Mouse (Mus musculus) erythroblast, embryonic 14.5 days (primary cell): ENCODE results near the gene Fhad1. TPM values are rescaled to one million over a fixed set of nuclear protein-coding genes. Genes with fewer than 3 reads are reported as not detected.

Experiments used
- H3K27me3 ChIP-seq: 2 replicates; pipeline ENCODE4 v1.6.1; 2012; ENCODE audit warnings: inconsistent platforms; ENCODE audit not compliant: control insufficient read depth
- H3K36me3 ChIP-seq: 2 replicates; pipeline ENCODE4 v1.6.1; 2012; ENCODE audit warnings: mild to moderate bottlenecking, inconsistent platforms; ENCODE audit not compliant: control insufficient read depth
- H3K4me1 ChIP-seq: 2 replicates; pipeline ENCODE4 v1.6.1; 2012; ENCODE audit warnings: inconsistent platforms; ENCODE audit not compliant: control insufficient read depth
- H3K4me3 ChIP-seq: replicated peaks from 2 replicates; pipeline ENCODE3; 2012; ENCODE audit warnings: moderate library complexity, mild to moderate bottlenecking, inconsistent platforms
- H3K9me3 ChIP-seq: 2 replicates; pipeline ENCODE4 v1.6.1; 2012; ENCODE audit warnings: low read length, inconsistent platforms, mixed read lengths; ENCODE audit not compliant: control insufficient read depth
- GATA1 ChIP-seq: IDR thresholded peaks from 2 replicates; pipeline ENCODE4 v1.6.1; 2012; ENCODE audit warnings: low read length, inconsistent platforms, mixed read lengths
- TAL1 ChIP-seq: IDR thresholded peaks from 3 replicates; pipeline ENCODE4 v1.6.1; 2012; ENCODE audit warnings: low read length, inconsistent platforms, mixed read lengths
- polyA plus RNA-seq: library from polyadenylated mRNA; stranded (reverse); fragments of >175 nt; gene quantifications from 2 replicates; pipeline ENCODE4 v1.2.3, GENCODE M21; 2012

Fhad1 gene
- polyA plus RNA-seq, 1 experiment: not detected

- peaks cover 6% of the 10 kb centered on the region for H3K4me1 ChIP-seq
- H3K27me3 ChIP-seq: no peaks in the 10 kb centered on the region; the same call in 1 of the 2 replicates
- no peak for TF ChIP-seq GATA1
- TF ChIP-seq TAL1: no peak
- no peaks in the 10 kb centered on the region for H3K36me3 ChIP-seq
- no peaks in the 10 kb centered on the region for H3K9me3 ChIP-seq
- H3K4me3 ChIP-seq: no peak overlapping the region
Measured at GRCm38 (mm10) chr4:141893157-141893784, 121.6 kb downstream of the Fhad1 start.

- H3K9me3 ChIP-seq: no peaks in the 10 kb centered on the region
- peaks cover 11% of the 10 kb centered on the region for H3K27me3 ChIP-seq
- H3K36me3 ChIP-seq: no peaks in the 10 kb centered on the region
- TF ChIP-seq GATA1 (no peak), TAL1 (no peak)
- no peaks in the 10 kb centered on the region; the same call in 1 of the 2 replicates for H3K4me1 ChIP-seq
- H3K4me3 ChIP-seq: no peak overlapping the region
Measured at GRCm38 (mm10) chr4:141886385-141886968, 128.4 kb downstream of the Fhad1 start.

DNA sequence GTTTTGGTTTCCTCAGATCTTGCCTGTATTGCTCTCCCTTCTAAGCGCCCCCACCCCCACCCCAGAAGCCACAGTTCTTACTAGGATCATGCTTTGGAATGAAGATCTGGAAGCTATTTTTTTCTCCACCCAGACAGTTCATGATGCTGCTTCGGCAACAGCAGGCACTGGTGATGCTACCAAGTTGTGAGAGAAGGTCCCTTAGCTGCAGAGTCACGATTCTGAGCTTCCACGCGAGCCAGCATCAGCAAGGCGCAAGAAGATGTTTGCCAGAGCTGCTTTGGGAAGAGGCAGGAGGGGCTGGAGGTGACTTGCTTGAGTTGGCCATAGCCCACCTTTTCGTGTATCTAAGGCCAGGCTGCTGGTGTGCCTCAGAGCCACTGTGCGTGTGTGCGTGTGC is 129.4 kb downstream of the Fhad1 start:
- no peak overlapping the region for H3K4me3 ChIP-seq

DNA sequence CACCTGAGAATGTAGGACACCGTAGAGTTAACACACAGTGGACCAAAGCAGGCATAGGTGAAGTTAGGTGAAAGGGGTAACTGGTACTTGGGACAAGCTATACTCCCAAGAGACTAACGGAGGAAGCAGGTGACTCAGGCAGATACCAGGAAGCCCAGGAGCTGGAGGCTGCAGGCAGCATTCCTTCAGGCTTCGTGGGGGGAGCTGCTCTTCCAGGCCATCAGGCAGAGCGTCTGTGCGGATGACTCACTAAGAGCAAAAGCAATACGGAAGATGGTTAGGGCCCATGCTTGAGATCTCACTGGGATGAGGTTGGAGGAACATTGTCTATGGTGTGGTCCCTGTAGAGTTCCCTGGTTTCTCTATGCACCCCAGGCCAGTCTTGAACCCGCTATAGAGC is 132.0 kb downstream of the Fhad1 start:
- peaks cover 33% of the 10 kb centered on the region for H3K27me3 ChIP-seq
- TF ChIP-seq GATA1 (no peak), TAL1 (no peak)
- no peak overlapping the region for H3K4me3 ChIP-seq
- no peaks in the 10 kb centered on the region for H3K36me3 ChIP-seq
- no peaks in the 10 kb centered on the region for H3K9me3 ChIP-seq
- no peaks in the 10 kb centered on the region; the same call in 1 of the 2 replicates for H3K4me1 ChIP-seq

More for the DNA sequence above, 129.4 kb downstream of the Fhad1 start:
- no peaks in the 10 kb centered on the region for H3K9me3 ChIP-seq
- TF ChIP-seq GATA1 (no peak), TAL1 (no peak)
- H3K36me3 ChIP-seq: no peaks in the 10 kb centered on the region
- no peaks in the 10 kb centered on the region; the same call in 1 of the 2 replicates for H3K4me1 ChIP-seq
- peaks cover 14% of the 10 kb centered on the region for H3K27me3 ChIP-seq

DNA sequence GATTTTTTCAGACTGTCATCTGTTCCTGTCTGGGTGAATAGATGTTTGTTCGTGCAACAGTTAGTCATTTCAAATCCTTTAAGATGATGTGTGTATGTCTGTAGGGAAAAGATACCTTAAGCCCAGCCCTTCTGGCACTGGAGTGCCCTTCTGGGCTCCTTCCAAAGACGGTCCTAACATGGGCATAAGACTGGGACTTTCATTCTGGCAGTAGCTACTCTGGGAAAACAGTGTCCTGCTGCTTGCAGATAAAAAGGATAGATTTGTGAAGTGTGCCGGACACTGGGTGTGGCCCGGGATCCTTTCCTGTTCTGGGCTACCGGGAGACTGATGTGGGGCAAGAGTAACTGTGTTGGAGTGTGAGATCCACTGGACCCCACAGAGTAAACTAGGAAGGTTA is 132.9 kb downstream of the Fhad1 start:
- H3K4me1 ChIP-seq: no peaks in the 10 kb centered on the region; the same call in 1 of the 2 replicates
- TF ChIP-seq GATA1 (no peak), TAL1 (no peak)

GRCm38 (mm10) chr4:141881289-141881914 is 133.5 kb downstream of the Fhad1 start:
- Histone ChIP-seq H3K27me3 (peaks cover 42% of the 10 kb centered on the region), H3K36me3 (no peaks in the 10 kb centered on the region), H3K9me3 (no peaks in the 10 kb centered on the region), H3K4me1 (peaks cover 2% of the 10 kb centered on the region), H3K4me3 (no peak overlapping the region)
- no peak for TF ChIP-seq TAL1
- TF ChIP-seq GATA1: no peak

More for the DNA sequence above, 132.9 kb downstream of the Fhad1 start:
- H3K27me3 ChIP-seq: peaks cover 42% of the 10 kb centered on the region
- no peak overlapping the region for H3K4me3 ChIP-seq
- no peaks in the 10 kb centered on the region for H3K9me3 ChIP-seq
- H3K36me3 ChIP-seq: no peaks in the 10 kb centered on the region

DNA sequence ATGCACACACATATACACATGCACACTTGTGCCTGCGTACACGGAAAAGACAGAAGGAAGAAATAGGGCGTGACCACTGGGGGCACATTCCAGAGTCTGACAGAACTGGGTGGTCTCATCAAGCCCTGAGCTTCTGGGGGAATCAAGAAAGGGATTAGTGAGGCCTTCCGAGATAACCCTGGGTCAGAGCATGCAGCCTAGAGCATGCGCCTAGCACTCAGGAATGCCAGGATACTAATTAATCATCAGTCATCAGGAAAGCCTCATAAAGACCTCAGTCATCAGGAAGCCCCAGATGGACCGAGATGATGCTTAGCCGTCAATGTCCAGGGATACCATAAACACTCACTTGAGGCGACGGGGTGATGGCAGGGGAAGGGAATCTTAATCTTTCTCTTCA is 135.0 kb downstream of the Fhad1 start:
- H3K36me3 ChIP-seq: no peaks in the 10 kb centered on the region

DNA sequence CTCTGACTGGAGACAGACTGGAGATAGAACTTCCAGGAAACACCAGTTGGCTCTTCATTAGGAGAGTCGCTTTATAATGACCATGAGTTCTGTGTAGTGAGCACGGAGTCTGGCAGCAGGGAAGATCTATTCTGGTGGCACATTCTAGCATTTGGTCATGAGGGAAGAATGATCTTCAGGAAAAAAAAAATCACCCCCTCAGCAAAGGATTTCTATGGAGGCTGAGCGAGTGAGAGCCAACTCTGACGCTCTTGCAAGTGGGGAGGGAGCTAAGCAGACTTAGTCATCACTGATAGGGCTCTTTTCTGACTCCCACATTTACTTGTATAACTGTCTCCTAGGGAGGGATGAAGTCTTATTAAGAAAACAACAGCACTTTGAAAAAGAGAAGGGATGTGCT is 135.8 kb downstream of the Fhad1 start:
- no peak overlapping the region for H3K4me3 ChIP-seq
- TF ChIP-seq TAL1: no peak
- TF ChIP-seq GATA1: no peak
- peaks cover 46% of the 10 kb centered on the region for H3K27me3 ChIP-seq
- H3K4me1 ChIP-seq: peaks cover 24% of the 10 kb centered on the region
- no peaks in the 10 kb centered on the region for H3K36me3 ChIP-seq
- no peaks in the 10 kb centered on the region for H3K9me3 ChIP-seq

More for the DNA sequence above, 135.0 kb downstream of the Fhad1 start:
- no peak overlapping the region for H3K4me3 ChIP-seq
- peaks cover 46% of the 10 kb centered on the region for H3K27me3 ChIP-seq
- TF ChIP-seq TAL1 (no peak), GATA1 (no peak)
- H3K4me1 ChIP-seq: peaks cover 17% of the 10 kb centered on the region
- no peaks in the 10 kb centered on the region for H3K9me3 ChIP-seq

GRCm38 (mm10) chr4:141878621-141879020 is 136.3 kb downstream of the Fhad1 start:
- Histone ChIP-seq H3K9me3 (no peaks in the 10 kb centered on the region), H3K27me3 (peaks cover 46% of the 10 kb centered on the region), H3K4me1 (peaks cover 29% of the 10 kb centered on the region), H3K36me3 (no peaks in the 10 kb centered on the region), H3K4me3 (no peak overlapping the region)
- TF ChIP-seq TAL1 (no peak), GATA1 (no peak)
